Mouse (Mus musculus) megakaryocyte, adult 5-6 weeks (primary cell): ENCODE measurements around the gene Wwp2. TPM values are rescaled to one million over a fixed set of nuclear protein-coding genes. Genes with fewer than 3 reads are reported as not detected.

Experiments used
- ATAC-seq: 2 replicates; pipeline ENCODE4 v1.8.0; 2016; ENCODE audit warnings: mild to moderate bottlenecking, inconsistent platforms; ENCODE audit not compliant: poor library complexity, severe bottlenecking
- total RNA-seq, 2 experiments: library from RNA; stranded (forward) in 1 of 2; stranded (reverse) in 1 of 2; fragments of 153-499, 151-499 nt in 1 of 2; fragments of 221-1000, 200-1000 nt in 1 of 2; gene quantifications; 2 replicates each; pipeline versions ENCODE4 v1.2.3 to v1.2.4; 2015 to 2017

Gene Wwp2
- total RNA-seq, 2 experiments from 2014 or later, result 37.4 to 74.5 TPM

DNA sequence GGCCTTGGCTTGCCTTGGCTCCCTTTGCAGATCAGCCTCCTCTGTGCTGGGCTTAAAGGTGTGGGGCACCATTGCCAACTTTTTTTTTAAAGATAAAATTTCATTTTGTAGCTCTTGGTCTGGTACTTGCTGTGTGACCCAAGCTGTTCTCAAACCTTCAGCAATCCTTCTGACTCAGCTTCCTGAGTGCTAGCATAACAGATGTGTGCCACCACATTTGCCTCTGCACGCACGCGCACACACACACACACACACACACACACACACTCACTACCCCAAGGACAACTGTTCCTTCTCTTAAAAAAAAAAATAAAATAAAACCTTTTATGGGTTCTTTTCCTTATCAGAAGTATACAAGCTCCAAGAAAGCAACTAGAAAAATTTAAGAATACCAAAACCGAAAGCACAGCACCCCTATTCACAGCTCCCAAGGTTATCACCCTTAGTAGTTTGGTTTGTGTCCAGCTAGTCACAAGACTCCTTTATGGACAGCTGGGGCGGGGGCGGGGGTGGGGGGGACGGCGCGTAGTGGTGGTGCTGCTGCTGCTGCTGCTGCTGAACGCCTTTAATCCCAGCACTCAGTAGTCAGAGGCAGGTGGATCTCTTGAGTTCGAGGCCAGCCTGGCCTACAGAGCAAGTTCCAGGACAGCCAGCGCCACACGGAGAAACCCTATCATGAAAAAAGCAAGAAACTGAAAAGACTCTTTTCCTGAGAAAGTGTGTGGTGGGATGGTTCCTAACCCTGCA is 68.2 kb downstream of the Wwp2 start:
- ATAC-seq, result no peak

DNA sequence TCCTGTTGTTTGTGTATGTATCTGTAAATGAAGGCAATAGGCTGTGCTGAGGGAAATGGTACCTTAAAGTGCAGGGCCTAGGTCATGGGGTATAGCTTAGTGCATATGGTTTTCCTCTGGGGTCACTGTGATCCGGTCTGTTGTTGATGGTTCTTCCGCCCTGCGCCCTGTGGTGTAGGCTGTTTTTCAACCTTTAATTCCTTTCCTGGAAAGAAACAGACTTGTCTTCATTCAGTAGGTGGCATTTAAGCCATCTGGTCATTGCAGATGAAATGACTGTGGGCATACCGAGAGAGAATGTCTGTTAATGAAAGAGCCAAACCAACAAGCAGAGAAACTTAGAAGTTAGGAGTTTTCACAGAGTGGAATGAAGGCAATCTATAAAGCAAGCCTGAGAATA is 69.1 kb downstream of the Wwp2 start:
- no peak for ATAC-seq

DNA sequence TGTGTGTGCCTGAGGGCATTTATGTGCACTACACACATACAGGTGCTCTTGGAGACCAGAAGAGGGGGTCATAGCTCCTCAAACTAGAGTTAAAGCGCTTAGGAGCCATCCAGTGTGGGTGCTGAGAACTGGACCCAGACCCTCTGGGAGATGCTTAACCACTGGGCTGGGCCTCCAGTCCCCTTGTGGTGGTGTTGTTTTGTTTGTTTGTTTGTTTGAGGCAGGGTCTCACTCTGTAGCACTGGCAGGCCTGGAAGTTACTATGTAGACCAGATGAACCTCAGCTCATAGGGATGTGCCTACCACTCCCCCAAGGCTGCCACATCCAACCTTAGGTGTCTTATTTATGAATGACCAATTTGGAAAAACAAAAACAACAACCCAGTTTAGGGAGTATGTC is 70.9 kb downstream of the Wwp2 start:
- ATAC-seq, result no peak

DNA sequence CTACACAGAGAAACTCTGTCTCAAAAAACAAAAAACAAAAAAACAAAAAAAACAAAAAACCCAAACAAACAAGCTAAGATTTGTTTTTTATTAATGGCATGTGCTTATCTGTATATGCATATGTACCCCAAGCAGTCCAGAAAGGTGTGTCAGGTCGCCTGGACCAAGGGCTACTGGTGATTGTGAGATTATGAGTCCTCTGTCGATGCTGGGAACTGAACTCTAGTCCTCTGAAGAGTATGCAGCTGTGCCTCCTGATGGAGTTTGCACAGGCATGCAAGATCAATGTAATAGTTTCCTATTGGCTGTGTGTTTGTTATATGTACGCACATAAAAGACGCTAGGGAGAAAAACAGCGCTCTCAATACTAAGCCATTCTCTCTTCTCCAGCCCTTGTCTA is 74.0 kb downstream of the Wwp2 start:
- ATAC-seq, result no peak

DNA sequence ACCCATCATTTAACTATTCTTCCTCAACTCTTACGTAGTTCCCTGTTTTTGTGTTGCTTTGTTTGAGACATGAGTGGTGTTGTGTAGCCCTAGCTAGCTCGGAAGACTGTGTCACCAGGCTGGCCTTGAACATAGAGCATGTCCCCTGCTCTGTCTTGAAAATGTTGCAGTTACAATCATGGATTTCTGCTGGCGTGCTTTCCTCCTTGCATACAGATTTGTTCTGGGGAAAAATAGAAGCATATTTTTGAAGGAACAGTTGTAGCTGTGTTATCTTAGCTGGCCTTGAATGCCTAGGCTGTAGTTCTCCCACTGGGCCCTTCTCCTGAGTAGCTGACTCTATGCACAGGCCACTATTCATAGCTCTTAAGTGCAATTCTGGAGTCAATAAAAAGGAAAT is 74.6 kb downstream of the Wwp2 start:
- ATAC-seq, result no peak

DNA sequence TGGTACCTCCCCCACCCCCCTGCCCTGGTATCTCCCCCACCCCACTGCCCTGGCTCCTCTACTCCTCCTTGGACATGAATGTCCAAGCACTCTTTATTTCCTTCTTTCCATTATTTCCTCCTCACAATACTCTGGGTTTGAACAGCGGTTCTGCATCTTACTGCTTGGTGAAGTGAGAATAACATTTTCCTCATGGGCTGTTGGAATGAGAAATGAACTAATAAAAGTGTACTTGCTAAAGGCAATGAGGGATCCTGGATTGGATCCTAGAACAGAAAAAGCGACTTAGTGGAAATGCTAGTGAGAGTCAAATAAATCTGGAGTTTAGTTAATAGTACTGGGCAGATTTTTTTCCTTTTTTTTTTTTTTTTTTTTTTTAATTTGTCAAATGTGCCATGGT is 77.1 kb downstream of the Wwp2 start:
- ATAC-seq, result no peak

DNA sequence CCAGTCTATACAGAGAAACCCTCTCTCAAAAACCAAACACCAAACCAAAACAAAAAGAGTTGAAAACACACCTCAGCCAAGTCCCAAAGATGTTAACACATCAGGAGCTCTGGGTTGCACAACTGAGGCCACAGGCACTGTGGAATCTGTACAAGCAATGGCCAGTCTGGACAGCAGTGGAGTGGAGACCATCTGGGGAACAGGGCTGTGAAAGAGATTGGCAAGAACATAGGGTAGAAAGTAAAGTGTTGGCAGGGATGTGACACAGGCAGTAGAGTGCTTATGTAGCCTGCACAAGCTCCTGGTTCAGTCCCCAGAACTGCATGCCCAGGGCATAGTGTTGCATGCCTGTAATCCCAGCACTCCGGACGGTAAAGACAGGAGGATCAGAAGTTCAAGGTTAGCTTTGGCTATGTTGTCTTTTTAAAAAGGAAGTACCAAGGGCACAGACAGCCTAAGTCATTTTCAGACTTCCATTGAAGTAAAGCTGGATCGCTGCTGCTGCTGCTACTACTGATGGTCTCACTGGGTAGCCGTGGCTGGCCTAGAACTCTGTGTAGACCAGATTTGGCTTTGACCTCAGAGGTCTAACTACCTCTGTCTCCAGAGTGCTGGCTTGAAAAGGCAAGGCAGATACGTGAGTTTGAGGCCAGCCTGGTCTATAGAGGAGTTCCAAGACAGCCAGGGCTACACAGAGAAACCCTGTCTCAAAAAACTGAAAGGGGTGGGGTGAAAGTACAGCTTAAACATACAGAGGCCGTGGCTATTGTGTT is 79.0 kb downstream of the Wwp2 start:
- ATAC-seq, result no peak

DNA sequence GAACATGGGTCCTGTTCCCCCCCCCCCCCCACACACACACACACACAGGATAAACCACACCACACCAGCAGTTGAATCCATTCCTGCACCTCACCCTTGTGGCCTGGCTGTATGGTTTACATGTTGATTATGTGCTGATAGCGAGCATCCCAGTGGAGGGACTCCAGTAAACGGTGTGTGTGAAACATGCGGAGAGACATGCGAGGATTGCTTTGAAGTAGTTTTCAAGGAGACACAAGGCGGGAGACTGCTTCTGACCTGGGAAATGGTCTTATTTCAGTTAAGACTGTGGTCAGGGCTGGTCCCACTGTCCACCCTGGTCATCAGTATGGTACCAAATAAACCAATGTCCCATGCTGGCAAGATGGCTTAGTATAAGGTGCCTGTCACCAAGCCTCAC is 82.6 kb downstream of the Wwp2 start:
- no peak for ATAC-seq

DNA sequence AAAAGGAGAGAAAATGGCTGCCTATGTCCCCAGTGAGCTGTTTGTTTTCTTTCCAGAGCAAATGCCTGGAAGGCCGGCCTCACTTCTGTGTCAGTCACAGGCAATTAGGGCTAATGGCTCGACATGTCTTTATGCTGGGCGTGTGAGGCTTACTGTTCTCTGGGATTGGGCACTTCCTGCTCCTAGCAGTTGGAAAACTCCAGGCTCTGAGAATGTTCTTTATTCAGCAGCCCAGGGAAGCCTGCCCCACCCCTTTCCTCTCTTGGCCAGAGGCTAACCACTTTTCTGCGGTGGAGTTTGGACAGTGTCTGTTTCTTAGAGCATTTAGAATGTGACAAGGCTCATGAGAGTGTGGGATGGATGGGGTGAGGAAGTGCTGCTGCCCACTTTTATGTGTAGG is 83.7 kb downstream of the Wwp2 start:
- ATAC-seq, result no peak

DNA sequence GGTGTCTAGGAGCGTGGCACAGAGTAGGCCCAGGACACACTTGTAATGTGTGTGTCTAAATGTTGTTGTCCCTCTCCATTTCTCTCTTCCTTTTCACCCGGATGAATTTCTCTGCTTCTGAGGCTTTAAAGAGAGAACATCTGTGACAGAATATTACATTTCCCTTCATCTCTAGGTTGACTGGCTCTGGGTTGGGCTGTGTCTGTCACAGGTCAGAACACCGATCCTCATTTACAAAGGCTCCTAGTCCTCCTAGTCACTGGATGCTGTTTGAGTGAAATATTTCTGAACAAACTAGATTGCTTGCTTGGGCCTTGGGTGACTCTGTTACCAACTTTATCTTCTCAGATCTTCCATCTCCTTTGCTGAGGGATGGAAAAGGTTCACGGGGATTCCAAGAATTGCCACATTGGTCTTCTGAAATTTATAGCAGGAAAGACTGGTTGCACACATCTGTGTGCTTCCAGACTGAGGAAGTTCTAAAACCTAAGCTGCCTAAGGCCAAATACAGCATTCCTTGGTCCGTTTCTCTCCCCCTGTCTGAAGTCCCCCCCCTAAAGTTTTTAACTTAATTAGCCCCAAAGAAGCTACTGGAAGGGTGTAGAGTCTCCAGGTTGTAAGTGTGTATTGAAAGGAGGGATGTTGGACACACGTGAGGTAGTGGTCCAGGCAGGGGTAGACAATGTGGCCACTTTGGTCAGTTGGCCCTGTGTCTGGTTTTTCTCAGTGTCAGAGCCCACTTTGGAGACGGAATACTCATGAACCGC is 85.8 kb downstream of the Wwp2 start:
- ATAC-seq, result peak; percentile 17

DNA sequence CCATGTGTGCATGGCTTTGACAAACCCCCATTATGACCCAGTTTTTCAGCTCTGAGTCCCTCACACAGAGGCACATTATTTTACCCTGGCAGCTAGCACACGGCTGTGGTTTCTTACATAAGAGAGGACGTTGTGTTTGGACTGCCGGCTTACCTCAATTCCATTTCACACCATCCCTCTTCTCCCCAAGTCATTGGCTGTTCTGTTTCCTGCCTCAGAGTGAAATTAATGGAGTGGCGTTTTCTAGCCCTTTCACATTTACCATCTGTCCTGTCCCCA is 86.3 kb downstream of the Wwp2 start:
- ATAC-seq, result peak; percentile 43

DNA sequence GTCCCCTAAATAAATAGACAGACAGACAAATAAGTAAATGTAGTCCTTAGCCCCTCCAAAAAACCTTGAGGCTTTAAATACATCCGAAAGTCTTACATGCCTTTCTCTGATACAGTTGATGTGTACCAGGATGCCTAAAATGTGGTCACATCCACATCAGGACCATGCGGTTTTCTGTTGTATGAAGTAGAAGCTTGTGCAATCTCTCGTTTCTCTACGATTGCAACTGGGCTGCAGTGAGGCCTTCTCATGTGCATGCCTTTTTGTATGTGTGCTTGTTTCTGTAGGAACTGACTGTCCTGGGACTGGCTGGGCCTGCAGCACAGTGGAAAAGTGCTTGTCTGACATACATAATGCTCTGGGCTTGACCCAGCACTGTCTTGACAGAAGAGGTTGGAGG is 88.4 kb downstream of the Wwp2 start:
- ATAC-seq, result peak; percentile 75

DNA sequence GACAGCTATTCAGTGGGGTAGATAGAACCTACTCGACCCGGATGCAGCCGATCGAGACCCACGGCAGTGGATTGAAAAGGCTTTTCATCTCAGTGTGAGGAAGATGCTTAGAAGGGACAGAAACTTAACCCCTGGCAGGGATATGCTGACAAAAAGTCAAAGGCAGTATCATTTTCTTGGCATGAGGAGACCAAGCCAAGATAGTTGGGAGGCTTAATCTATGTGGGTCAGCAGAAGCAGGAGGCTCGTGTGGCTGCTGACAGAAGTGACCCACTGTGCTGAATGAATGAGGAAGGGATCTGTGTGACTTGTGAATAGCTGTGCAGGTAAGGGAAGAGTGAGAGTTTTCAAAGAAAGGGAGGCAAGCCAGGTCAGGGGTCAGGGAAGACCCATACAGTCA is 92.6 kb downstream of the Wwp2 start:
- no peak for ATAC-seq

DNA sequence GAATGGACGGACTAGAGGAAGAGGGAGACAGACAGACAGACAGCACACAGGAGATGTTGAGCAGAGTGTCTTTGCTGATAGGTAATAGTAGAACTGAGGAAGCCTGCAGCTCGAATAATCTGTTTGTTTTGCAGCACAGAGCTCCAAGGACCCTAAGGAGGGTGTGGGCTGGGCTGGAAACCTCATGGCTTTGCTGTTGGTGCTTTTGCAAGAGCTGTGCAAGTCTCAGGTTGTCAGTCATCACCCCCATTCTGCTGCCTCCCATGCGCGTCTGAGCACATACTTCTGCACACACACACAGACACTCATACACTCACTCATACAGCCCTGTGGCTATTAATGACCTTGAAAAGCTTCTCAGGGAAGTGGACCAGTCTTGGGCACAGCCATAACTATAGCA is 101.3 kb downstream of the Wwp2 start:
- ATAC-seq, result no peak

DNA sequence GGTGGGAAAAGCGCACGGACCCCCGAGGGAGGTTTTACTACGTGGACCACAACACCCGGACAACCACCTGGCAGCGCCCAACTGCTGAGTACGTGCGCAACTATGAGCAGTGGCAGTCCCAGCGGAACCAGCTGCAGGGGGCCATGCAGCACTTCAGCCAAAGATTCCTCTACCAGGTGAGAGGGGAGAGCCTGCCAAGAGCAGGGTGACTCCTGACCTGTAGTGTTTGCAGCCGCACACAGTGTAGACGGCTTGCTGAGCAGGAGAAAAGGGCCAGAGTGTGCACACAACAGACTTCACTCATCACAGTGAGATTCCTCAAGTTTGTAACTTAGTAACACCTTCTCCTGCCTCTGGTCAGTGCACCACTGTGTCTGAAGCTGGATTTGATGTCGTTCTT is 104.5 kb downstream of the Wwp2 start:
- ATAC-seq, result no peak

DNA sequence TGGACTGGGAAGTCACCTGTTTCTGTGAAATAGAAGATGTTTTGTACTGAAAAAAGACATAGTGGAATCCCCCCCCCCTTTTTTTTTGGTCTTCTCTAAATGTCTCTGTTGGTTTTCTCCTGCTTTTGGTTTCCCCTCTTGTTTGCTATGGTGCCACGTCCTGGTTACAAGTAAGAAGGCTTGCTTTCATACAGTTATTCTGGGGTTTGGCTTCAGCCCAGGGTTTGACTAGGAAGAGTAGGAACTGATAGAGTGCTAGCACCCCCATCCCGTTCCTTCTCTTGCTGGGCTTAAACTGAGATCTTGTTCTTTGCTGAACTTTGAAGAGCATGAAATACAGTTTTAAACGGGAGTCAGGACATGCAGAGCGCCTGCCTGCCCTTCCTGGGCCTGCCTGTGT is 105.2 kb downstream of the Wwp2 start:
- ATAC-seq, result no peak

DNA sequence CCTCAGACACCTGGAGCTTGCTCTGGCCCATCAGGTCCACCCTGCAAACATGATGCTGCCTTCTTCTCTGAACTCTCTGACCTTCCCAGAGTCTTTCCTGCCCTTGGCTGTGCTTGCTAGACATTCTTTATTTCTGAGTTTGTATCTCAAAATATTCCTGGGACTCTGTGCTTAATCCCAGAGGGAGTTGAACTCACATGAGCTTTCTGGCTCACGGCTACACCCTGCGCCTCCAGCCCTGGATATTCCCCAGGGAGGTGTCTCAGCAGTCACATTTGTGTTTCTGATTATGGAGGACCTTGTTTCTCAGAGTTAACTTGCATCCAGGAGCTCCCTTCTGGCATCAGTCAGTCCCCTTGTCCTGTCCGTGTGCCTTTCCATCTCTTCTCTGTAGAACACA is 106.0 kb downstream of the Wwp2 start:
- ATAC-seq, result no peak

DNA sequence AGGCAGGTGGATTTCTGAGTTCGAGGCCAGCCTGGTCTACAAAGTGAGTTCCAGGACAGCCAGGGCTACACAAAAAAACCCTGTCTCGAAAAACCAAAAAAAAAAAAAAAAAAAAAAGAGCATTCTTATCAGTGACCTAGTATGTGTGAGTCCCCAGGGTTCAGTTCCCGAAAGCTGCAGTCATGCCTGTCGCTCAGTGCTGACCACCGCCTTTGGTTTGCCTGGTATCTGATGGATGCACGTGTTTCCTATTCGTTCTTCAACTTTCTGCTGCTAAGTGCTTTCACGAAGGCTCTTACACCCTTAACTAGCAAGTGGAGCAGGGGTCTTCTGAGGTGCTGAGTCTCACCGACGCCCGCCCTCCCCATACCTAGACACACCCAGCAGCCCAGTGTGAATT is 107.5 kb downstream of the Wwp2 start:
- no peak for ATAC-seq

DNA sequence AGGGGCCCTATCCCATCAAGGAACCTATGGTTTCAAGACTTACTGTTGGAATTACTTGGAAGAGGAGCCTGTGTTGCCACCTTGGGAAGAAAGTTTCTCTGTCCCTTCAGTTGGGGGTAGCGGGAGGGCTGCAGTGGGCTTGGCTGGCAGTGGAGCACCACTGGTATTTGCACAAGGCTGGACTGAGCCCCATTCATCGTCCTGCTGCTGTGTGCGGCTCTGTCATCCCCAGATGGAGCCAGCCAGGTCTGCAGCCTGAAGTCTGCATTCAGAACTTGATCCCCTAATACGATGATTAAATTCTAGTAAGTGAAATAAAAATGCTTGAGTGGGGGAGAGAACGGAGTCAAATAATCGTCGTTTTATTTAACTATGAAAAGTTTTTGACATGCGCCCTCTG is 108.0 kb downstream of the Wwp2 start:
- no peak for ATAC-seq

DNA sequence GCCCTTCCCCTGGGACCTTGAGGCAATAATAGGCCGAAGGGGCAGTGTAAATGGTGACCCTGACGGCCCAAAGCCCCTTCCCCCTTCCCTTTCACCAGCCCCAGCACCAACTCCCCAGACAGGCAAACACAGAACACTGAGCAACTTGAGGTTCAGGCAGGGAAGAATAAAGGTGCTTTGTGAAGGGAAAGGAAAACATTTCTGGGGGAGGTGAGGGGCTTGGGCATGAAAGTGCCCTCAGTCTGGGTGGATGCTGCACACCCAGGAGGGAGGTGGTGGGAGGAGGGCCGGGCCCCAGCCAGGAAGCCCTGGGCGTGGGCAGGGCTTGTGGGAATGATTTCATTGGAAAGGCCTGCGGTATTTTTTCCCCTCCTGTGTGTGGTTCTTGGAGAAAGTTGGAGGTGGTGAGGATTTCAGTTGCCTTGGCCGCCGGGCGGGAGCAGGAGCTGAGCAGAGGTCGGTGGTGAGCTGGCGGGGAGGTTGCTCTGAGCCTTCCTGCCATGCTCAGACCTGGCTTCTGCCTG is 108.5 kb downstream of the Wwp2 start:
- no peak for ATAC-seq

DNA sequence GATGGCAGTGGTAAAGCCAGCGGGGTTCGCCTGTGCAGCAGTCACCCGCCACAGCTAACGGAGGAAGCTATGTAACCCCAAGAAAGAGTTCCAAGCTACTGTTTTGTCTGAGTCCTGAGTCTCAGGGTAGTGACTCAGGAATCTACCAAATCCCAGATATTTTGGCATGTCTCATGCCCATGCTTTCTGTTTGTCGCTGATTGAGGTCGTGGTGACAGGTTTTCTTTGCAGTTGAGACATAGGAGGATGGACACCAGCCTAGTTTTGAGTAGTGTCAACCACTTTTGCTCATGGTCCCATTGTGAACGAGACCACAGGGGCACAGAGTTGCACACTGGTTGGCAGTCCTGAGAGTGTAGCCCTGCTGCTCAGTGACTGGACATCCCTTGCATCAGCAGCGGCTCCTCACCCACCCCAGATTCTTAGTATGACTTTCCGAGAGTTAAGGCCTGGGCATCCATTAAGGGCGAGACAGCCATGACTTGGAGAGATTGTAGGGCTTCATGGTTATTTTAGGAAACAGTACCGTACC is 109.5 kb downstream of the Wwp2 start:
- ATAC-seq, result no peak

DNA sequence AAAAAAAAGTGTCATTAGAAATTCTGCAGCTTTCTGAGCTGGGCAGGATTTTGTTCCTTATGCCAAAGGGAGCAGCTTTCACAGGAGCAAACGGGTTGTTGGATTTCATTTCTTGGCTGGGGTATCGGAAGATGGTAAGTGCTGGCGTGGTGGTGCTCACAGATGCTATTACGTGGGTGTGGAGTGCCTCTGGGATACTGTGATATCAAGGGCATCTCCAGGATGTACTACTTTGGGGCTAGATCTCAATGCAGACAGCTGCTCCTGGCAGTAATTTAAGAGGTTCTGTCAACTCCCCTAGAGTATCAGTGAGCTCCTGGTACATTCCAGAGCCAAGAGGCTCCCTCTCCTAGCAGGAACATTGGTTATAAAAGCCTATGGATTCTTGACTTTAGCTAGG is 110.0 kb downstream of the Wwp2 start:
- no peak for ATAC-seq
